Mouse (Mus musculus) granulocyte monocyte progenitor cell, adult 5-6 weeks (primary cell): ENCODE measurements around the gene Mapk7. TPM values are rescaled to one million over a fixed set of nuclear protein-coding genes. Genes with fewer than 3 reads are reported as not detected.

Source experiments
- ATAC-seq: replicated peaks from 2 replicates; pipeline ENCODE4 v1.8.0; 2016; ENCODE audit warnings: mild to moderate bottlenecking, moderate TSS enrichment, inconsistent platforms; ENCODE audit not compliant: poor library complexity, severe bottlenecking
- total RNA-seq, 2 experiments: library from RNA; stranded (forward) in 1 of 2; stranded (reverse) in 1 of 2; fragments of 200-712, 200-1000 nt in 1 of 2; fragments of >200 nt in 1 of 2; fragmentation: Nextera tagmentation in 1 of 2; gene quantifications; 2 replicates each; pipeline ENCODE4 v1.2.3; 2014 to 2017

Mapk7 gene
- total RNA-seq, 2 experiments from 2014 or later = 9.2 to 13.1 TPM

DNA sequence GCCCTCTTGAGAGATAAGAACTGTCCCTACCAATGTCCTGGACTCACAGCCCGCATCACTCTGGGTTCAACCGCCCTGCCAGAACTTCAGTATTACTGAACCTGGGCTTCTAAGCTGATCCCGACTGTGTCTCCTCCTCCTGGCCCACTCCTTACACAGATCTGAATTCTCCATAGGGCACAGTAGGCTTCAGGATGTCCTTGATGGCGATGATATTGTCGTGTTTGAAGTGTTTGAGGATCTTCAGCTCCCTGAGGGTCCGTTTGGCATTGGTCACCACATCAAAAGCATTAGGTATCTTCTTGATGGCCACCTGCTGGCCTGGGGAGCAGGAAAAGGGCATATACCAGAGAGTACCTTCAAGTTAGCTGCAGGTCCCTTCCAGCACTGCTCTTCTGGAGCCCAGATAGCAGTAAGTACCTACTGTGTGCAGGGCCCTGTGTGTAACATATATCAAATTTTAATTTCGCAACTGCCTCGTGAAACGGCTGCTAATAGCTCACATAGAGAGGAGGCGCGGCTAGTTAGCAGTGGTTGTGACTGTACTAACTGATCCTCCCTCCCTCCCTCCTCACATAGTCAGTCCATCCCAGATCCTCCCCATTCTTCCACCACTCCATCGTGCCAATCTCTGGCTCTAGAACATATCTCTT is 1.3 kb downstream of the Mapk7 start:
- ATAC-seq = no peak

DNA sequence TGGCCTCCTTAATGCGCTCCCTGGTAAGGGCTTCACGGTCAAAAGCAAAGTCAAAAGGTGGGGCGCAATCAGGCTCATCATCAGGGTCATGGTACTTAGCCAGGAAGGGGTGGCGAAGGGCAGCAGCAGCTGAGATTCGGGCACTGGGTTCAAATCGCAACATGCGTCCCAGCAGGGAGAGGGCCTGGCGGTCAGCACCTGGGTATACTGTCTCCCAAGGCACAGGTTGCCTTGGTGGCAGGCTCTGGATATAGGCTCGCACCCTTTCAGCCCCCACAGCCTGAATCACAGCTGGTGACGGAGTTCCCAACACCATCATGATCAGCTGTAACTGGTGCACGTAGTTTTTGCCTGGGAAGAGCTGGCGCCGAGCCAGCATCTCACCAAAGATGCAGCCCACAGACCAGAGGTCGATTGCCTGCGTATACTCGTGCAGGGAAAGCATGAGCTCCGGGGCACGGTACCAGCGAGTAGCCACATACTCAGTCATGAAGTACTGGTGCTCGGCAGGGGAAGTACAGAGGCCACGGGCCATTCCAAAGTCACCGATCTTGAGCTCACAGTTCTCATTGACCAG is 3.2 kb downstream of the Mapk7 start:
- ATAC-seq = no peak

DNA sequence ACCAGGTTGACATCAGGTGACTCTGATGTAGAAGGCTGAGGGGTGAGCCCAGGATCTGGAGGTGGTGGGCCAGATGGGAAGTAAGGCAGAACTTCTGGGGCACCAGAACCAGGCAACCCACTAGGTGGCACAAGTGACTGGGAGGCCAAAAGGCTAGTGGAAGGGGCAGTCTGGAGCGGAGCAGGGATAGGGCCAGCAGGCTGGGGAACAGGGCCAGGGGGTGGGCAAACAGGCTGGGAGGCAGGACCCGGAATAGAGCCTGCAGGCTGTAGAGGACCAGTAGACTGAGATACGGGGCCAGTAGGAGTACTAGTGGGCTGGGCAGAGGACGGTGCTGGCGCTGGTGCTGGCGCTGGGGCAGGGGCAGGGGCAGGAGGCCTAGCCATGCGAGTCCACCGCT is 4.3 kb downstream of the Mapk7 start:
- ATAC-seq = no peak

DNA sequence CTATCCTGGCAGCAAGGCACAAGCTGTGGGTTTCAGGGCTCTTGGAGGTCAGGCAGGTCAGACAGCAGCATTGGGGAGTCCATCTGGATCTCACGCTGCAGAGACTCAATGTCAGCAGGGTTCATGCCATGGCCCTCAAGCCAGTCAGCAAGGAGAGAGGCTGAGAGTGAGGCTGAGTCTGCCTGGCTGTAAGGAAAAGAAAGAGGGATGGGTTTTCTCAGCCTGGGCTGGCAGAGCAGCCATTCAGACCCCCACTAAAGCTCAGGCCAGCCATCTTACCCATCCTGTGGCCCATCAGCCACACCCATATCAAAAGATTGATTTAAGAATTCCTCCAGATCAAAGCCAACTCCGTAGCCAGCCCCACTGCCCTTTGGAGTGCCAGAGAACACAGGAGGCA is 5.1 kb downstream of the Mapk7 start:
- ATAC-seq = no peak

DNA sequence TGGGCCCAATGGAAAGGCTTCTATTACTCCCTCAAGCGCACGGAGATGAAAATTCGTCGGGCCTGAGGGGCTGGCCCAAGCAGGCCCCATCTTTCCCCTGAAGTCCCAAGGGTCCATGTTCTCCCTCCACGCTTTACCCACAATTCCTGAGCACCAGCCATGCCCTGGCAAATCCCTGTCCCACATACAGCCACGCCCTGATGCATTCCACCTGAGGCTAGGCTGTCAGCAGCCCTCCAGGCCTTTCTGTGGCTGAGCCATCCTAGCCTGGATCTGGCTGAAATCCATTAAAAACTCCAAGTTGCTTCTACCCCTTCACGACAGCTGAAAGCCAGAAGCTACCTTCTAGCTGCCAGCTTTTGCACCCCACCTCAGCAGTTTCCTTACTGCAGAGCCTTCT is 6.3 kb downstream of the Mapk7 start:
- no peak for ATAC-seq

DNA sequence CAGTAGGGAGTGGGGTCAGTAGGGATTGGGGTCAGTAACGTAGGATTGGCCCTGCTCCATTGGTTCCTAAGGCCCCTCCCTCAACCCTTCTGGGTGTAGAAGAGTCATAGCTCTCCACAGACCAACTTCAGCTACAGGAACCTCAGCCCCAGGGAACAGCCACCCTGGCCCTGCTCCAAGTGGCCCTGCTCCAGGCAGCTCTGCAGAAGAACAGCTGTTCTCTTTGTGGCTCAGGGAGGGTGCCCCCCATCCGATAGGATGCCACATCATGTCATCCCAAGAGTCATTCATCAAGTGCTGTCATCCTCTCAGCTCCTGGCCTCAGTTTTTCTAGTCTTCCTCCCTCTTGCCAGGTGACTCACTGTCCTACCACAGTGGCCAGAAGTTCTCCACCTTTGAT is 6.8 kb downstream of the Mapk7 start:
- no peak for ATAC-seq

DNA sequence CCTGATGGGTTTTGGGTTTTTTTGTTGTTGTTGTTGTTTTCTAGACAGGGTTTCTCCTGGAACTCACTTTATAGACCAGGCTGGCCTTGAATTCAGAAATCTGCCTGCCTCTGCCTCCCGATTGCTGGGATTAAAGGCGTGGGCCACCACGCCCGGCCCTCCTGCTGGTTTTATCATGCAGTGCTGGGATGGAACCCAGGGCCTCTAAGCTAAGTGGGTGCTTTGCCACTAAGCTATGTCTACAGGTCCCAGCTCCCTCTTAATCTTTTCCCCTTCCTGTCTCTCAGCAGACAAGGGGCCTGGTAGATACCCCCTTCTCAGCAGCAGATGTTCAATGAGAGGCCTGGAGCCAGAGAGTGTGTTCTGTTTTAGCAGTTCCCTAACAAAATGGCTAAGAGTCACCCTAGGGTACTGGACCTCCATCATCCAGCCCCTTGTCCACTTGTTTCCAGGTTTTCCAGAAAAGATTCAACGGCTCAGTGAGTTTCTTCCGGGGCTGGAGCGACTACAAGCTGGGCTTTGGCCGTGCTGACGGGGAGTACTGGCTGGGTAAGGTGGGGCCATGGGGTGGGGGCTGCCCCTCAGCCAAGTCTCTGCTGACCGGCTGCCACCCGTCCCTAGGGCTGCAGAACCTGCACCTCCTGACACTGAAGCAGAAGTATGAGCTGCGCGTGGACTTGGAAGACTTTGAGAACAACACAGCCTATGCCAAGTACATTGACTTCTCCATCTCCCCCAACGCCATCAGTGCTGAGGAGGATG is 7.6 kb downstream of the Mapk7 start:
- ATAC-seq = no peak

DNA sequence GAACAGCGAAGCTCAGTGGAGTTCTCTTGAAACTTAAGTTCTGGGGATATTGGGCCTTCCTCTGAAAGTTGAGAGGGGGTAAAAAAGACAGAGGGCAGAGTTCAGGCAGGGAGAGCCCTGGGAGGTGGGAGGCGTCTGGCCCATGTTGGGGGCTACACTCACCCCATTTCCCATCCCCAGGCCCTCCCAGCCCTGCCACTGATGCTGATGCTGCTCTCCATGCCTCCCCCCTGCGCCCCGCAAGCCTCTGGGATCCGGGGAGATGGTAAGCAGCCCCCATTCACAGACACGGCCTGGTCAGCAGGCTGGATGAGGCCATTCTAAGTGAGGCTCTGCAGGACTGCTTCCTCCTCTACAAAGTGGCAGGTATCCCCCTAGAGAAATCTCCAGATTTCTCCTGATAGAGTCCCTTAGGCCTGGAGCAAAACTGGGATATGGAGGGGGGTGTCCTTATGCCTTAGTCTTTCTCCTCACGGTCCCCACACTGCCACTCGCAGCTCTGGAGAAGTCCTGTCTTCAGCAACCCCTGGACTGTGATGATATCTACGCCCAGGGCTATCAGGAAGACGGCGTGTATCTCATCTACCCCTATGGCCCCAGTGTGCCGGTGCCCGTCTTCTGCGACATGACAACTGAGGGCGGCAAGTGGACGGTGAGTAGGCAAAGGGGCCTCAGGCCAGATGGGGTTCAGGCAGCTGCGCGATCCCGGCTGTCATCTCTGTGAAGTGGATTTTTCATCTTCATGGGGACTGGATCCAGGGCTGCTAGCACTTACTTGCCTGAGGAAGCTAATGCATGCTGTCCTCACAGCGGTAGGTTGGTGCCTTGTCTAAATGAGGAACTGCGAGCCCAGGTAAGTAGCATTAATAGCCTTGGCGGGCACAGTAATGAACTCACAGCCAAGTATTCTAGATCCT is 8.4 kb downstream of the Mapk7 start:
- ATAC-seq = no peak

DNA sequence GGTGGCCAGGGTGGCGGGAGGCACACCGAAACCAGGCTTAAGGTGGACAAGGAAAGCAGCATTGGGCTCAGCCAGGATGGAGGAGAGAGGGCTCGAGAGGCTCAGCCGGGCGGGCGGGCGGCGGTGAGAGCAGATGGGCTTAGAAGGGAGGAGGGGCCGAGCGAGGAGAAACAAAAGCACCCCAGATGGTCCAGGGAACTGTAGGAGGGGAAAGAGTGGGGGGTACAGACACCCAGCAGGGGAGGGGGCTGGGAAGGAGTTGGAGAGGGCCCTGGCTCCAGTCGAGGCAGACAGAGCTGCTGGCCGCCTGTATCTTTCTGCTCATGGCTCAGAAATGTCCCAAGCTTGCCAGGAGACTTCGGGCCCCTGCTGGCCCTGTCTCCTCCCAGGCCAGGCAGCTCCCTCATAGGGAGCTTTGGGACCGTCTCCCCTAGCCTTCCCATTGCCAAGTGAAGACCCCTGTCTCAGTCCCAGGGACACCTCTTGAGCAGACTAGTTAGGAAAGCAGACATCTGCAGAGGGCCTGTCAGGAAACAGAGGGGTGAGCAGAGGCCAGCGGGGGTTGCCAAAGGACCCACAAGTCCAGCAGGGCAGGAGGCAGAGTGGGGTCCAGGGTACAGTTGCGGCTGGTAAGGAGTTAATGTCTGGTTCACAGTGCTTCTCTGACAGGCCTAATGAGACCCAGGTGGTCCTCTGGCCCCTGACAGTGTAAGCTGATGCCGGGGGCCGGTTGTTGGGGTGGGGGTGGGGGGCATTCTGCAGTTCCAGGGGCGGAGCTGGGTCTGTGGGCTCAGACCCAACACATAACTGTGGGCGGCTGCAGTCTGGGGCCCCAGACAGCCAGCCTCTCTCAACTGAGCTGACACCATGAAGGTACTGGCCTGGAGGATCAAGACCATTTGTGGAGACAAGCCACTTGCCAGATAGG is 9.3 kb downstream of the Mapk7 start, which contains the start of gene Mfap4:
Mfap4 (plus strand) TSS at position 819 of the 928 bp plus-strand sequence.
- no peak for ATAC-seq

DNA sequence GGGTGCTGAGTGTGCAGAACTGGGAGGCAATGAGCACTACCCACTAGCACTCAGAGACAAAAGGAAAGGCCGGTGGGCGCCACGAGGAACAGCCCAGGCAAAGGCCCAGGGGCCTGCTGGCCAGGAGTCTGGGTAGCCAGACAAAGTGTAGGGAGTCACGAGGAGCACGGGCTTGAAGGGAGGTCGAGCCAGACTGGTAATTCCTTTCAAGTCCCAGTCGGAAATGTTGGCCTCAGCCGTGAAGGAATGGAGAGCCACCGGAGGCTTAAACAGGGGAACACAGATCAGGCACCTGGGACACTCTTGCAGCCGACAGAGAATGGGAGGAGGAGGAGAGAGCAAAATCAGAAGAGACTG is 10.0 kb downstream of the Mapk7 start:
- ATAC-seq = no peak

DNA sequence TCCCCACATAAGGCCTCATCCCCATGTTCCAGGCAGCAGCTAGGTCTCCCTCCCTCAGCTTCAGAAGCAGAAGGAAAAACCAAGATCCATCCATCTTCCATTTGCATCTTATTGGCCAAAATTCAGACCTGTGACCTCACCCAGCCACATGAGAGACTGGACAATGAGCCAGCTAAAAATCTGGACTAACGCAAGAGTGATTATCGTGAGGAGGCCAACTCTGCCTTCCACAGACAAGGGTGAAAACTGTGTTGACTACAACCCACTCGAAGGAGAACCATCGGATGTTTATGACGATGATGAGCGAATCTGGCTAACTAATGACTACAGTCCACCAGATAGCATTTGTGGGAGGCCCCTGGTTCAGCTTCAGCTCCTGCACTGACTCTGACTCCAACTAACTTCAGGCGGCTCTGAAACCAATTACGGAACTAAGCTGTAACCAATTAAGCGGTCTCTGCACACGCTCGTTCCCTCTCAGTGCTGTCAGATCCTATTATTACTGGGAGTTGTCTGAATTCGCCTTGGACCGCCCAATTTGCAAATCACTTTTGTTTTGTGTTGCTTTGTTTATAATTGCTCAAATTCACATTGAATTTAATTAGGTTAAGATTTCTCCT is 10.9 kb downstream of the Mapk7 start:
- ATAC-seq = no peak

DNA sequence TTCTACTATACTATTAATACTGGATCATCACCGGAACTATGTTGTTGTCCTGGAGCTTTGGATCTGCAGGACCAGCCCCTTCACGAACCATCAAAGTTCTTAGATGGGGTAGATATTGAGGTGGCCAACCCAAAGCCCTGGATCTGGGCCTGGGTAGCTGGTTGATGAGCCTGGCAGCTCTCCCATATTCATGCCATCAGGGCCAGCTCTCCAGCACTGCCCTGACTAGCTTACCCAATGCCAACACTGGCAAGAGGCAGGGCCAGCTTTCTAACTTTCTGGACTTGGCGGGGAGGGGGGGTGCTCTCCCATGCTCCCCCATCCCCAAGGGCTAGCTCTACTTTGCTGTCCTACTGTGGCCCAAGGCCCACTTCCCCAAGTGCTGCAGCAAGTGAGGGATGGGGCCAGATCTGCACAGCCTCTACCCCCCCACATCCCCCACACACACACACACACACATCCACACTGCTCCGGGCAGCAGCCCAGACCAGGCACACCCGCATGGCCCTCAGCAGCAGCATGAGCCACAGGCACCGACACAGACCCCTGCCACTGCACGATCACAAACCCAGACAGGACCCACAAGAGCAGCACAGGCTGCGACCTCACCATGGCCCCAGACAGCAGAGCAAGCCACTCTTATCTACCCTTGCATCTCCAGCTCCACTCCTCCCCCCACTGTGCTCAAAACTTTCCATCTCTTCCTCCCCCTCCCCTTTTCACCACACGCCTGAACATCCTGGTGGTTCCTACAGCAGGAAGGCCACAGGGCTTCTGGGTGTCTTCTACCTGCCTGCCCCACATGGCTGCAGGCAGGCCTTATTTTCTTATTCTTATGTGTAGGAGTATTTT is 12.7 kb downstream of the Mapk7 start:
- 0 out of 2 replicates have a peak, but pooled peaks have one; percentile 12 for ATAC-seq

DNA sequence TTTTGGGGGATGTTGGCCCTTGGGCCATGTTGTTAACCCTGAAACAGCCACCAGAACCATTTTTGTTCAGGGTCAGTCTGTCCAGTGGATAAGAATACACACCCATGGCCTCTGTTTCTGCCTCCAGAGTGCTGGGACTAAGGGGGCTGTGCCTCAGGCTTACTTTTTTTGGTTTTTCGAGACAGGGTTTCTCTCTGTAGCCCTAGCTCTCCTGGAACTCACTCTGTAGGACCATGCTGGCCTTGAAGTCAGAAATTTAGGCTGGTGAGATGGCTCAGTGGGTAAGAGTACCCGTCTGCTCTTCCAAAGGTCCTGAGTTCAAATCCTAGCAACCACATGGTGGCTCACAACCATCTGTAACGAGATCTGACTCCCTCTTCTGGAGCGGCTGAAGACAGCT is 15.4 kb downstream of the Mapk7 start:
- no peak for ATAC-seq

DNA sequence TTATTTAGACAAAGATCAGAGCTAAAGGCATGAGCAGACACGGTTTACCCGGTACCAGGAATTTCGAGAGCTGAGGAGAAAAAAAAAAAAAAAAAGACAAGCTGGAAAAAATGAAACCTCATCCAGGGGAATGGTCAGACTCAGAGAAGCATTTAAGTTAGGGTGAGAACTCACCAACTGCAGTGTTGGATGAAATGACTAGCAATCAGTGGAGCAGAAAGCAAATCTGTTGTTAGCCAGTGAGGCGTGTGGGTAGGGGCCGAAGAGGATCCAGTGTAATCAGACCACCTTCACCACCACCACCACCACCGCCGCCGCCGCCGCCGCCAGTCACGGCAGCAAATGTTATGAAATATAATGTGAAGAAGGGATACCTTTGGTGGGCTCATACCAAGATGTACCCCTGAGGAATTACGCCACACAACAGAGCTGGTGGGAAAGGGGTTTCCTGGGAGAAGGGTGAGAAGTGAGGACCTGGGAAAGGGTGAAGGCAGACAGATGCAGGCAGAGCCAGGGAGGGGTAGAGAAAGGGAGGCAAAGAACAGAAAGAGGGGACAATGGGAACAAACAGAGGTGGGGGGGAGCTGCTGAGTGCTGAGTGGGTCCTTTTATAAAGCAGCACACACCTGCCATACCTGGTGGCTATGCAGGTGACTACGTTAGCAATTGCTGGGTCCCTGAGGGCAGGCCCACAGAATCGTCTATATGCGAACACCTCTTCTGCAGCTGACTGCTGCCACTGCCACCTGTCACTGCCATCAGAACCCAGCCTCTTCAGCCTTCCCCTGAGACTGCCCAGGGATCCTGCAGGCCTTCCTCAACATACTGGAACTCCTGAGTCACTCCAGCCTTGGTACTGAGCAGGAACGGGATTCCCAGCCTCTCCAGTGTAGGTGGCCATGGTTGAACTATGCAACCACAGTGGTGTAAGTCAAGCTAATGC is 16.4 kb downstream of the Mapk7 start:
- no peak for ATAC-seq

DNA sequence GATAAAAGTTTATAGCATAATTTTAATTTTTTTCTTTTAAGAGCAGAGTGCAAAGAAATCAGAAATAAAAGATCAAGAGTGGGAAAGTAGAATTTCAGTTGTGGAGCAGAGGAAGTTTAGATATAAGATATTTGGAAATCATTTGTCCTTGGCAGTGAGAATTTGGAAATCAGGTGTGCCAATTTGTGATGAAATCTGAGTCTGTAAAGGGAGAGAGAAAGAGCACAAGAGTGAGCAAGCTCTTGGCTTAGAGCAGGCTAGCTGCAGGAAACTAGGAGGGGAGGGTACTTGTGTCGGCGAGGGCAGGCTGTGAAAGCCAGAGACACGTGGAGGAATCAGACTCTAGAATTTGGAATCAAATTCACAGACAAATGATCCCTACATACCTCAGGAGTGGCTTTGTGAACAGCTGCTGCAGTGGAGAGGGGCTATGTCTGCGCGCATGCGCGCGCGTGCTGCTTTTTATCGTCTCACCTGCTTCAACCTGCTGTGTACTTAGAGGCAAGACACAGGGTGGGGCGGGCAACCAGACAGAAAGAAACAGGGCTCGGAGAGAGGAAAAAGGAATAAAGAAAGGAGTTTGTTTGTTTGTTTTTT is 17.3 kb downstream of the Mapk7 start:
- ATAC-seq = no peak

DNA sequence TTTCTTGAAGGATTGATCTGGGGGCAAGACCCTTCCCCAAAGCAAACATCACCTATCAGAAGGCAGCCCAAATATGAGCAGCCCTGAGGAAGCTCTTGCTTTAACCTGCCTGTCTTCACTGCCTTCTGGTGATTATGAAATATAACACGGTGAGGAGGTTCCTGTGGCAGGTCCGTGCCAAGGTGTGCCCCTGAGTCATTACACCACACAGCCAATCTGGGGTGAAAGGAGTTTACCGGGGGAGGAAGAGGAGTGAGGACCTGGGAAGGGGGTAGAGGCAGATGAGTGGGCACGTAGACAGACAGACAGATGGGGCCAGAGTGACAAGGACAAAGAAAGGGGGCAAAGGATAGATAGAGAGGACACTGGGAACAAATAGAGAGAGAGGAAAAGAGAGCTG is 20.6 kb downstream of the Mapk7 start:
- no peak for ATAC-seq

DNA sequence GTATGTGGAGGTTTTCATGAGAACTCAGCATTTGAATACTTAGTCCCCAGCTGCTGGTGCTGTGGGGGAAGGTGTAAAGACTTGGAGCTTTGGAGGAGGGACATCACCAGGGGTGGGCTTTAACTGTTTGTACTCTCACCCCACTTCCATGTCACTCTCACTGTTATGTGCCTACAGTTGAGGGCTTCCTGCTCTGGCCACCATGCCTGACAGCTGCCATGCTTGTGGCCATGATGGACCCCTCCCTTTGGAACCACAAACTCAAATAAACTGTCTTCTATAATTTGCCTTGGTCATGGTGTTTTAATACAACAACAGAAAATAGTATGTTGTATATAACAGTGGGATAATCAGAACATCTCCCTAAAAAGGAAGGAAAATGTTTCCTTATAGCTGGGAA is 23.3 kb downstream of the Mapk7 start:
- no peak for ATAC-seq
